Mouse (Mus musculus) cortical plate, adult 2 months (tissue): ENCODE data around the gene Tbc1d16.

ENCODE experiments used
- CTCF ChIP-seq: fragments of 200-500 bp; IDR thresholded peaks from 2 replicates; pipeline ENCODE4 v1.5.1; 2011; ENCODE audit warnings: mild to moderate bottlenecking, control low read depth, low read length; ENCODE audit not compliant: insufficient read depth; ENCODE audit errors: extremely low read depth
- POLR2A ChIP-seq: fragments of 200-500 bp; IDR thresholded peaks from 2 replicates; pipeline ENCODE4 v1.6.1; 2011; ENCODE audit warnings: mild to moderate bottlenecking, low read length, control low read depth; ENCODE audit not compliant: insufficient read depth; ENCODE audit errors: extremely low read depth

DNA sequence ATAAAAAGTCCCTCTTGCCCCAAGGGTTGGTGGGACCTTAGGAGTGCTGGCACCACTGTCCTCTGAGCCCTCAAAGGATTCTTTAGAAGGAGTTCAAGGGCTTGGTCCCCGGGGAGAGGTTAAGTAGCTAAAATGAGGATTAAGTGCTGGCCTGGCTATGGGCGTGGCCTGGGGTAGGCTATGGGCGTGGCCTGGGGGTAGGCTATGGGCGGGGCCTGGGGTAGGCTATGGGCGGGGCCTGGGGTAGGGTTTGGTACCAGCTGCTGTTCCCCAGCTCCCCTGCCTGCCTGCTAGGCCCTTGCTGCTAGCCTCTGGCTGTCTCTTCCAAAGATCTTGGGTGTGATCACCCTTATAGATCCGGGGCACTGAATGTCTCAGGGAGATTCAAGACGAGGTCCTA is 117.0 kb downstream of the Tbc1d16 start:
- TF ChIP-seq CTCF (no peak), POLR2A (no peak)
